Mouse (Mus musculus): Measurements from ENCODE around the gene Bcl9.

DNA sequence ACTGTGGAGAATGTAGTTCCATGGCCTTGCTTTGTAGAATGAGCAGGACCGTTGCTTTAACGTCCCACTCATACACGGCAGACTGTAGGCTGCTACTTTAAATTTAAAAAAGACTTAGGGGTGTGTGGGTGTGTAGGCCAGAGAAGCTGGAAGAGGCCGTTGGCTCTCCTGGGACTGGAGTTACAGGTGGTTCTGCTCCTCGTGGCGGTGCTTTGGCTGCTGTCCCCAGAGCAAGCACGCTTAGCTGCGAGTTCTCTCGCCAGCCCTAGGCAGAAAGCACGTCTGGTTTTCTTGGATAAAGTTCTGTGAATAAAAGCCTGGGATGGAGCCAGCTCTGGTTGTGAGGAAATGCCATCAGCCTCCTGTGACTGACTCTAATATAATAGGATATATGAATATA lies 136.8 kb downstream of the Bcl9 start:
- TF ChIP-seq CTCF (IDR thresholded peaks at IDR 0.05; ENCODE audit: control insufficient read depth, insufficient read depth, low read length) (no peak), POLR2A (IDR thresholded peaks at IDR 0.05; ENCODE audit: borderline replicate concordance, control insufficient read depth, low read depth, low read length) (no peak)

Measured in bone marrow, adult 2 months (tissue).